Comparison of ENCODE assay signal across 21 mouse cellular contexts in the genomic region with DNA sequence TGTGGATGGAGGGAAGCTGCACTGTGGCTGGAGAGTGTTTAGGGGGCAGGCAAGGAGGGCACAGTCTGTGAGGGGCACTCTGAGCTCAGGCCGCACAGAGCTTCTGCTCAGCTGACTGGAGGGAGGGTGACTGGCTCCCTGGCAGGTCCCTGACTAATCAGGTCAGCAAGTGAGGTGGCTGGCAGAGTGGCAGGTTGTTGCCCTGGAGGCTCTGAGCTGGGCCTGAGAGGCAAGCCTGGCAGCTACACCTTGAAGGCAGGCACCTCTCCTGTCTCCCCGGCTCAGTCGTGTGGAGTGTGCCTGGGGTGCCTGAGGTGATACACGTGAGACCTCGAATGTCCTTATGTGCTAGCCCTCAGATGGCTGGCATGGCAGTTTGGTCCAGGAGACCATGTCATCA. TPM values are rescaled to one million over a fixed set of nuclear protein-coding genes. Genes with fewer than 3 reads are reported as not detected.
A peak's percentile ranks its signal among the peaks of the same experiment; 100 is the strongest.
DNase-seq lines count a peak whose midpoint lies in the region; ATAC-seq lines count a peak whose summit lies in the region.
"Had no signal": no experiment of that assay in that cellular context is flagged by ENCODE, and none has a peak within 500 bp of the region (broad histone marks: within the 10 kb centered on the region; RNA-seq: fewer than 3 reads in every experiment).

No protein-coding gene starts in this region.

- no peak for ATAC-seq in hindbrain, embryonic 14.5 days (ENCODE audit: low FRiP score)
- ATAC-seq in erythroblast, adult 5-6 weeks (replicated peaks; ENCODE audit: low FRiP score, poor library complexity, severe bottlenecking), result no peak
- ATAC-seq: forebrain, embryonic 15.5 days; hindbrain, postnatal 0 days had no signal

- 81% methylated on average over 5 of the region's 5 CpGs for WGBS in hindbrain, embryonic 10.5 days
- 76% methylated on average over 5 of the region's 5 CpGs for WGBS in hindbrain, embryonic 14.5 days
- WGBS in embryonic facial prominence, embryonic 10.5 days, result 82% methylated on average over 5 of the region's 5 CpGs

- no peaks in the 10 kb centered on the region for H3K27me3 ChIP-seq in hindbrain, embryonic 10.5 days (ENCODE audit: insufficient read depth, poor library complexity, severe bottlenecking)
- no peaks in the 10 kb centered on the region for H3K27me3 ChIP-seq in hindbrain, embryonic 14.5 days (ENCODE audit: control insufficient read depth, insufficient read depth, low read length)
- H3K27me3 ChIP-seq in embryonic facial prominence, embryonic 10.5 days (replicated peaks; ENCODE audit: low read depth, poor library complexity, severe bottlenecking), result no peaks in the 10 kb centered on the region
- H3K27me3 ChIP-seq: forebrain, embryonic 15.5 days; neural tube, embryonic 12.5 days had no signal

- H3K27ac ChIP-seq in hindbrain, embryonic 10.5 days, result 0 out of 2 replicates have a peak overlapping the region, but pooled peaks have one; percentile 30
- no peak overlapping the region for H3K27ac ChIP-seq in hindbrain, embryonic 14.5 days
- H3K27ac ChIP-seq in embryonic facial prominence, embryonic 10.5 days (replicated peaks), result peak overlapping the region; percentile 40; the same call in 1 of the 2 replicates
- H3K27ac ChIP-seq: forebrain, embryonic 15.5 days; hindbrain, postnatal 0 days; neural tube, embryonic 12.5 days had no signal

- no peaks in the 10 kb centered on the region for H3K36me3 ChIP-seq in hindbrain, embryonic 10.5 days
- H3K36me3 ChIP-seq in hindbrain, embryonic 14.5 days (replicated peaks; ENCODE audit: control insufficient read depth, insufficient read depth), result no peaks in the 10 kb centered on the region
- H3K36me3 ChIP-seq in embryonic facial prominence, embryonic 10.5 days (replicated peaks), result no peaks in the 10 kb centered on the region
- H3K36me3 ChIP-seq: forebrain, embryonic 15.5 days; neural tube, embryonic 12.5 days had no signal

- H3K9ac ChIP-seq in hindbrain, embryonic 14.5 days, result no peak overlapping the region
- H3K9ac ChIP-seq: forebrain, embryonic 15.5 days; neural tube, embryonic 12.5 days had no signal

- intact Hi-C loops in heart, postnatal 25 days (cut with DNase I), result loop anchor here (5.0 kb wide), 1 partner anchor 36 kb away; no protein-coding TSS in a partner anchor

- no peaks in the 10 kb centered on the region for H3K9me3 ChIP-seq in hindbrain, embryonic 10.5 days
- H3K9me3 ChIP-seq in hindbrain, embryonic 14.5 days (ENCODE audit: control insufficient read depth, low read length), result no peaks in the 10 kb centered on the region
- H3K9me3 ChIP-seq in embryonic facial prominence, embryonic 10.5 days, result no peaks in the 10 kb centered on the region
- H3K9me3 ChIP-seq: forebrain, embryonic 15.5 days; neural tube, embryonic 12.5 days had no signal

- peaks cover 32% of the 10 kb centered on the region for H3K4me1 ChIP-seq in hindbrain, embryonic 10.5 days (replicated peaks)
- H3K4me1 ChIP-seq in hindbrain, embryonic 14.5 days (replicated peaks; ENCODE audit: control insufficient read depth, insufficient read depth, low read length), result no peaks in the 10 kb centered on the region
- H3K4me1 ChIP-seq in embryonic facial prominence, embryonic 10.5 days, result peaks cover 26% of the 10 kb centered on the region

- DNase-seq in hindbrain, embryonic 10.5 days (ENCODE audit: low spot score), result no peak
- no peak for DNase-seq in hindbrain, embryonic 14.5 days (ENCODE audit: low spot score)
- no peak for DNase-seq in embryonic facial prominence, embryonic 10.5 days (ENCODE audit: low spot score)
- peak; percentile 42 for DNase-seq in heart, adult 8-10 months (ENCODE audit: low spot score)
- peak; percentile 14 for DNase-seq in heart, postnatal 25 days (ENCODE audit: low spot score)
- DNase-seq in layer of hippocampus, postnatal 14 days (ENCODE audit: low spot score in 2 of 2), result no peak
- DNase-seq: adrenal gland, postnatal 25 days; cerebellum, adult 9-10 months; kidney, adult 2 months; thymus, postnatal 14 days had no signal

- no peak overlapping the region for H3K4me3 ChIP-seq in hindbrain, embryonic 10.5 days
- H3K4me3 ChIP-seq in hindbrain, embryonic 14.5 days (replicated peaks; ENCODE audit: low read length), result no peak overlapping the region
- H3K4me3 ChIP-seq in embryonic facial prominence, embryonic 10.5 days, result no peak overlapping the region
- H3K4me3 ChIP-seq: forebrain, embryonic 15.5 days; neural tube, embryonic 12.5 days had no signal

- no peak overlapping the region for H3K4me2 ChIP-seq in hindbrain, embryonic 14.5 days (replicated peaks)
- H3K4me2 ChIP-seq: forebrain, embryonic 15.5 days; liver, embryonic 11.5 days; neural tube, embryonic 12.5 days had no signal

RNA-seq across cellular contexts. Expression of a gene that starts 23.3 kb away (rescaled TPM):
- 0.05 and 0.09 TPM in 2 replicates for polyA plus RNA-seq in hindbrain, embryonic 10.5 days (2016; fragmentation: Nextera tagmentation; extraction: Ambion mirVana)
- polyA plus RNA-seq in hindbrain, embryonic 14.5 days (2014; fragmentation: Nextera tagmentation; extraction: Ambion mirVana), result 1.0 TPM in 2 replicates
- polyA plus RNA-seq in embryonic facial prominence, embryonic 10.5 days (2016; fragmentation: Nextera tagmentation; extraction: Ambion mirVana), result 0.05 TPM in 1 of 2 replicates, not detected in the other
- 1 to 10 TPM; 5.4 to 6.7 (median 5.6) TPM for total RNA-seq in heart, adult 8-10 months (2022)
- 1 to 10 TPM; 4.1 to 5.2 TPM for total RNA-seq in heart, postnatal 25 days (2021)
- 1 to 10 TPM; 1.3 to 1.6 TPM for total RNA-seq in layer of hippocampus, postnatal 14 days (2021)
- total RNA-seq in erythroblast, adult 5-6 weeks (2015; ENCODE audit: low replicate concordance), result not detected in 2 replicates
- not detected in 2 replicates for total RNA-seq in erythroblast, adult 5-6 weeks (2017; ENCODE audit: low replicate concordance)
- total RNA-seq: megakaryocyte, adult 5-6 weeks; MEL had no signal
- polyA plus RNA-seq: liver, embryonic 11.5 days had no signal

RNA-seq across cellular contexts. Expression of a gene that starts 56.3 kb away (rescaled TPM):
- polyA plus RNA-seq in hindbrain, embryonic 10.5 days (2016; fragmentation: Nextera tagmentation; extraction: Ambion mirVana), result not detected in 2 replicates
- not detected in 2 replicates for polyA plus RNA-seq in hindbrain, embryonic 14.5 days (2014; fragmentation: Nextera tagmentation; extraction: Ambion mirVana)
- not detected in 2 replicates for polyA plus RNA-seq in embryonic facial prominence, embryonic 10.5 days (2016; fragmentation: Nextera tagmentation; extraction: Ambion mirVana)
- total RNA-seq in heart, adult 8-10 months (2022), result 1 to 10 TPM in 1 of 4 experiments, under 1 TPM in 3; 0.34 to 1.2 (median 0.61) TPM
- under 1 TPM; 0.36 to 0.44 TPM for total RNA-seq in heart, postnatal 25 days (2021)
- total RNA-seq in layer of hippocampus, postnatal 14 days (2021), result under 1 TPM; 0.12 to 0.17 TPM
- total RNA-seq in erythroblast, adult 5-6 weeks (2015; ENCODE audit: low replicate concordance), result not detected in 2 replicates
- 0.14 TPM in 1 of 2 replicates, not detected in the other for total RNA-seq in erythroblast, adult 5-6 weeks (2017; ENCODE audit: low replicate concordance)
- total RNA-seq: adrenal gland, postnatal 25 days; hindbrain, postnatal 0 days; megakaryocyte, adult 5-6 weeks; MEL had no signal
- polyA plus RNA-seq: forebrain, embryonic 15.5 days; gonadal fat pad, adult 2 months; hindbrain, postnatal 0 days; kidney, adult 2 months; liver, embryonic 11.5 days; lung, embryonic 16.5 days; midbrain, postnatal 0 days; neural tube, embryonic 12.5 days; stomach, embryonic 14.5 days had no signal

Comparison
In these comparisons a context has a peak if more than half of its experiments do, and no peak if none do; other contexts are left out.
1. DNase-seq: peak in heart, adult 8-10 months (single experiment) and heart, postnatal 25 days (single experiment); none in hindbrain, embryonic 10.5 days (single experiment), hindbrain, embryonic 14.5 days (single experiment), embryonic facial prominence, embryonic 10.5 days (single experiment) and layer of hippocampus, postnatal 14 days (0 of 2).